Mouse (Mus musculus): ENCODE measurements around the gene Tns3.

DNA sequence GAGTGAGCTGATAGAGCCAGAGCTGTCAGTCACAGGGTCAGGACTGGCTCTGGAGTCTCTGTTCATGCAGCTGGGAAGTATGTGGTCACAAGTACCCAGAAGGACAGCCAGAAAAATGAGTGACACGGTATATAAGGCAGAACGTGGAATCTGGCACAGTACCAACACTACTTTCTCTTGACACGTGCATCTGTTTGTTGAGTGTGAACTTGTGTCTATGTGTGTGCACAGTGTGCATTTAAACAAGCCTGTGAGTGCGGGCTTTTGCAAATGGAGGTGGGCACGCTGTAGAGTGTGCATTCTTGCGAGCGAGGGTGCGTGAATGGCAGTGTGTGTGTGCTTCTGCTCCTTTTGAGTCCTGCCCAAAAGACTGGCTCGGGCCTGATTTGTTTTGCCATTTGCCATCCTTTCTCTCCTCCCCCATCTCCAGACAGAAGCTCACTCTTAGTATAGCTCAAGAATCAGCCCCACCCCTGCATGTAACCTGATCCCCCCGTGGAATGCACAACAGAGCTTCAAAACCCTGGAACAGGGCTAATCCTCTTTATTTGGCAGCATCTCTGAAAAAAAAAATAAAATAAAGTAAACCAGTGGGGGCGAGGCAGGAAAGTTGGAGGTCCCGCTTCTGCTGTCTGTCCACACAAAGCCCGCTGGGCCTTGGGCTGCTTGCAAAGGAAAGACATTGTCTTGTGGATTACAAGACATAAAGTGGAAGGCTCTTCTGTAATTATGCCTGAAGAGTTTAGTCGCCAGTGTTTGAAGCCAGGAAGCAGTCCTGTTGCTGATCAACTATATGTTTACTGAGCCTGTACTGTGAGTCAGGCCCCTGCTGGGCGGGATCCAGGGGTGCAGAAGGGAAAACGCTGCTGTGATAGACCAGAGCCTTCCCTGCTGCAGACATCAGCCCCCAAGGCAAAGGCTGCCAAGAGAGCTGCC is 28.5 kb upstream of the Tns3 start:
- TF ChIP-seq POLR2A (IDR thresholded peaks at IDR 0.05; ENCODE audit: insufficient read length, low read depth): peak; percentile 65
- TF ChIP-seq E2F4 (IDR thresholded peaks at IDR 0.05; ENCODE audit: insufficient read depth): no peak
- peak in 1 of 3 experiments; percentile 19 for TF ChIP-seq MYOG (IDR thresholded peaks at IDR 0.05; ENCODE audit: control insufficient read depth in 1 of 3, insufficient read depth in 1 of 3, insufficient read length in 2 of 3, low read depth in 2 of 3)
- no peak for TF ChIP-seq MAX (IDR thresholded peaks at IDR 0.05; ENCODE audit: low read depth)
- no peak for TF ChIP-seq TCF12 (IDR thresholded peaks at IDR 0.05; ENCODE audit: insufficient read depth, poor library complexity, severe bottlenecking)
- TF ChIP-seq USF1 (IDR thresholded peaks at IDR 0.05; ENCODE audit: low read depth): no peak
- TF ChIP-seq POLR2AphosphoS2 (IDR thresholded peaks at IDR 0.05; ENCODE audit: insufficient read length, low read depth): no peak
- TF ChIP-seq MYOD1 (IDR thresholded peaks at IDR 0.05; ENCODE audit: control insufficient read depth in 1 of 3, insufficient read length in 2 of 3, low read depth in 2 of 3): no peak
- TF ChIP-seq CEBPB (IDR thresholded peaks at IDR 0.05; ENCODE audit: insufficient read depth, poor library complexity, severe bottlenecking): no peak
